In genomic region chr12:76376649-76377048, GRCm38 (mm10) we compare ENCODE assay signal across 7 mouse cellular contexts. TPM values are rescaled to one million over a fixed set of nuclear protein-coding genes. Genes with fewer than 3 reads are reported as not detected.
DNase-seq lines count a peak whose midpoint lies in the region; ATAC-seq and TF ChIP-seq lines count a peak whose summit lies in the region.

No protein-coding gene starts in this region.

- no peaks in the 10 kb centered on the region for H3K27me3 ChIP-seq in kidney, adult 2 months (replicated peaks; ENCODE audit: control insufficient read depth, insufficient read depth, low read length)
- H3K27me3 ChIP-seq in ES-Bruce4 (ENCODE audit: control insufficient read depth, insufficient read depth, low read length, poor library complexity, severe bottlenecking): no peaks in the 10 kb centered on the region
- H3K27me3 ChIP-seq in liver, embryonic 13.5 days: no peaks in the 10 kb centered on the region
- no peaks in the 10 kb centered on the region for H3K27me3 ChIP-seq in stomach, postnatal 0 days (ENCODE audit: control insufficient read depth, insufficient read depth, low read length)
- no peaks in the 10 kb centered on the region for H3K27me3 ChIP-seq in midbrain, embryonic 16.5 days (ENCODE audit: control insufficient read depth, insufficient read depth, low read depth, low read length)

- H3K9me3 ChIP-seq in ES-Bruce4 (replicated peaks; ENCODE audit: control insufficient read depth, insufficient read depth, low read length, poor library complexity, severe bottlenecking): no peaks in the 10 kb centered on the region
- H3K9me3 ChIP-seq in liver, embryonic 13.5 days (replicated peaks): no peaks in the 10 kb centered on the region
- H3K9me3 ChIP-seq in stomach, postnatal 0 days (ENCODE audit: control insufficient read depth, low read length): no peaks in the 10 kb centered on the region
- H3K9me3 ChIP-seq in midbrain, embryonic 16.5 days (replicated peaks; ENCODE audit: control insufficient read depth, low read length, poor library complexity, severe bottlenecking): no peaks in the 10 kb centered on the region

- H3K9ac ChIP-seq in ES-Bruce4 (ENCODE audit: low read depth, poor library complexity, severe bottlenecking): no peak overlapping the region
- peak overlapping the region; percentile 52 for H3K9ac ChIP-seq in liver, embryonic 13.5 days
- no peak overlapping the region for H3K9ac ChIP-seq in stomach, postnatal 0 days (ENCODE audit: low read length)
- no peak overlapping the region for H3K9ac ChIP-seq in midbrain, embryonic 16.5 days (ENCODE audit: low read depth, low read length)

- WGBS in kidney, adult 2 months: 48% methylated on average over 7 of the region's 7 CpGs
- WGBS in bone marrow, adult 2 months: 23% methylated on average over 7 of the region's 7 CpGs
- WGBS in liver, embryonic 13.5 days (ENCODE audit: insufficient replicate concordance): 21% methylated on average over 7 of the region's 7 CpGs
- WGBS in stomach, postnatal 0 days: 44% methylated on average over 7 of the region's 7 CpGs
- 23% methylated on average over 7 of the region's 7 CpGs for WGBS in midbrain, embryonic 16.5 days

- no peak overlapping the region for H3K27ac ChIP-seq in kidney, adult 2 months (ENCODE audit: insufficient read depth, low read depth, low read length)
- H3K27ac ChIP-seq in ES-Bruce4 (ENCODE audit: insufficient read depth, low read length): peak overlapping the region; percentile 27
- H3K27ac ChIP-seq in bone marrow, adult 2 months (ENCODE audit: control insufficient read depth, insufficient read depth, low read depth, low read length, poor library complexity): no peak overlapping the region
- peak overlapping the region; percentile 83 for H3K27ac ChIP-seq in liver, embryonic 13.5 days
- no peak overlapping the region for H3K27ac ChIP-seq in stomach, postnatal 0 days (replicated peaks)
- no peak overlapping the region for H3K27ac ChIP-seq in midbrain, embryonic 16.5 days (ENCODE audit: low read length)

- peak; percentile 71 for TF ChIP-seq CTCF in kidney, adult 2 months (conservative IDR thresholded peaks at IDR 0.05; ENCODE audit: insufficient read depth, insufficient read length, low read depth, low read length)
- TF ChIP-seq CTCF in ES-Bruce4 (IDR thresholded peaks at IDR 0.05; ENCODE audit: low read depth, low read length): peak; percentile 78
- peak; percentile 90 for TF ChIP-seq CTCF in bone marrow, adult 2 months (IDR thresholded peaks at IDR 0.05; ENCODE audit: control insufficient read depth, insufficient read depth, low read length)
- TF ChIP-seq CTCF in stomach, postnatal 0 days (IDR thresholded peaks at IDR 0.05; ENCODE audit: low read depth): peak; percentile 77

- H3K36me3 ChIP-seq in kidney, adult 2 months (ENCODE audit: control insufficient read depth, insufficient read depth, low read length): no peaks in the 10 kb centered on the region
- H3K36me3 ChIP-seq in ES-Bruce4 (ENCODE audit: control insufficient read depth, insufficient read depth, low read length, poor library complexity, severe bottlenecking): no peaks in the 10 kb centered on the region
- H3K36me3 ChIP-seq in liver, embryonic 13.5 days: peaks cover 14% of the 10 kb centered on the region; the same call in 1 of the 2 replicates
- no peaks in the 10 kb centered on the region for H3K36me3 ChIP-seq in stomach, postnatal 0 days (ENCODE audit: control insufficient read depth, insufficient read depth, low read length)
- no peaks in the 10 kb centered on the region for H3K36me3 ChIP-seq in midbrain, embryonic 16.5 days (ENCODE audit: control insufficient read depth, insufficient read depth, low read length)

- no peak overlapping the region for H3K4me3 ChIP-seq in kidney, adult 2 months (ENCODE audit: insufficient read depth, low read depth, low read length)
- no peak overlapping the region for H3K4me3 ChIP-seq in ES-Bruce4 (ENCODE audit: low read depth, low read length)
- no peak overlapping the region for H3K4me3 ChIP-seq in bone marrow, adult 2 months (replicated peaks; ENCODE audit: control insufficient read depth, low read depth, low read length)
- H3K4me3 ChIP-seq in liver, embryonic 13.5 days (replicated peaks): no peak overlapping the region
- H3K4me3 ChIP-seq in stomach, postnatal 0 days (ENCODE audit: low read depth, low read length): no peak overlapping the region
- no peak overlapping the region for H3K4me3 ChIP-seq in midbrain, embryonic 16.5 days (ENCODE audit: low read depth, low read length)

- peak overlapping the region; percentile 54 for H3K4me2 ChIP-seq in liver, embryonic 13.5 days
- no peak overlapping the region for H3K4me2 ChIP-seq in stomach, postnatal 0 days (replicated peaks; ENCODE audit: low read depth)
- H3K4me2 ChIP-seq in midbrain, embryonic 16.5 days (ENCODE audit: low read length): no peak overlapping the region

- DNase-seq in kidney, adult 2 months: peak; percentile 42
- no peak for DNase-seq in kidney, postnatal 10 days
- no peak for DNase-seq in liver, embryonic 13.5 days
- DNase-seq in stomach, postnatal 0 days (ENCODE audit: low spot score): peak; percentile 37

- TF ChIP-seq POLR2A in kidney, adult 2 months (IDR thresholded peaks at IDR 0.05; ENCODE audit: low read depth, low read length): no peak
- no peak for TF ChIP-seq POLR2A in ES-Bruce4 (IDR thresholded peaks at IDR 0.05; ENCODE audit: insufficient read depth, low read length)
- TF ChIP-seq POLR2A in bone marrow, adult 2 months (IDR thresholded peaks at IDR 0.05; ENCODE audit: borderline replicate concordance, control insufficient read depth, low read depth, low read length): no peak

- peaks cover 13% of the 10 kb centered on the region; the same call in 1 of the 2 replicates for H3K4me1 ChIP-seq in kidney, adult 2 months (ENCODE audit: control insufficient read depth, insufficient read depth, low read length)
- peaks cover 2% of the 10 kb centered on the region for H3K4me1 ChIP-seq in ES-Bruce4 (ENCODE audit: control insufficient read depth, insufficient read depth, low read length)
- H3K4me1 ChIP-seq in bone marrow, adult 2 months (ENCODE audit: control insufficient read depth, insufficient read depth, low read length): peaks cover 7% of the 10 kb centered on the region
- H3K4me1 ChIP-seq in liver, embryonic 13.5 days (replicated peaks): peaks cover 90% of the 10 kb centered on the region
- no peaks in the 10 kb centered on the region for H3K4me1 ChIP-seq in stomach, postnatal 0 days (replicated peaks; ENCODE audit: control insufficient read depth, insufficient read depth)
- peaks cover 9% of the 10 kb centered on the region for H3K4me1 ChIP-seq in midbrain, embryonic 16.5 days (ENCODE audit: control insufficient read depth, insufficient read depth, low read length)

- ATAC-seq in liver, embryonic 13.5 days (ENCODE audit: low read depth): no peak
- ATAC-seq in stomach, postnatal 0 days (ENCODE audit: low FRiP score, low TSS enrichment): peak; percentile 47; the same call in 1 of the 2 replicates
- no peak for ATAC-seq in midbrain, embryonic 16.5 days

- no peak for TF ChIP-seq EP300 in ES-Bruce4 (IDR thresholded peaks at IDR 0.05; ENCODE audit: insufficient read depth, low read depth, low read length)
- no peak for TF ChIP-seq EP300 in stomach, postnatal 0 days (optimal IDR thresholded peaks at IDR 0.05)

RNA-seq across cellular contexts. Expression of gene Zbtb1, which starts 6.6 kb away (rescaled TPM):
- polyA plus RNA-seq in kidney, adult 2 months (2012; rRNA removed): 1.5 and 1.6 TPM in 2 replicates
- polyA plus RNA-seq in ES-Bruce4 (2011; ENCODE audit: insufficient read depth, insufficient read length, low read depth, missing spikeins): 5.8 and 6.1 TPM in 2 replicates
- polyA plus RNA-seq in bone marrow, adult 2 months (2011; ENCODE audit: insufficient read depth, insufficient read length, low replicate concordance, missing spikeins): 3.9 and 5.2 TPM in 2 replicates
- polyA plus RNA-seq in liver, embryonic 13.5 days (2015; fragmentation: Nextera tagmentation; extraction: Ambion mirVana): 4.3 and 5.9 TPM in 2 replicates
- polyA plus RNA-seq in stomach, postnatal 0 days (2015; fragmentation: Nextera tagmentation; extraction: Ambion mirVana): 4.8 and 5.0 TPM in 2 replicates
- polyA plus RNA-seq in midbrain, embryonic 16.5 days (2015; fragmentation: Nextera tagmentation; extraction: Ambion mirVana): 3.1 and 3.4 TPM in 2 replicates

RNA-seq across cellular contexts. Expression of gene Zbtb25, which starts 7.2 kb away (rescaled TPM):
- 4.9 and 5.9 TPM in 2 replicates for polyA plus RNA-seq in kidney, adult 2 months (2012; rRNA removed)
- 23.1 and 30.8 TPM in 2 replicates for polyA plus RNA-seq in ES-Bruce4 (2011; ENCODE audit: insufficient read depth, insufficient read length, low read depth, missing spikeins)
- 5.5 and 7.8 TPM in 2 replicates for polyA plus RNA-seq in bone marrow, adult 2 months (2011; ENCODE audit: insufficient read depth, insufficient read length, low replicate concordance, missing spikeins)
- polyA plus RNA-seq in liver, embryonic 13.5 days (2015; fragmentation: Nextera tagmentation; extraction: Ambion mirVana): 8.3 and 9.2 TPM in 2 replicates
- polyA plus RNA-seq in stomach, postnatal 0 days (2015; fragmentation: Nextera tagmentation; extraction: Ambion mirVana): 7.0 and 7.4 TPM in 2 replicates
- 14.7 and 15.7 TPM in 2 replicates for polyA plus RNA-seq in midbrain, embryonic 16.5 days (2015; fragmentation: Nextera tagmentation; extraction: Ambion mirVana)

RNA-seq across cellular contexts. Expression of gene Hspa2, which starts 27.3 kb away (rescaled TPM):
- polyA plus RNA-seq in kidney, adult 2 months (2012; rRNA removed): 11.8 and 14.0 TPM in 2 replicates
- 8.2 and 8.7 TPM in 2 replicates for polyA plus RNA-seq in ES-Bruce4 (2011; ENCODE audit: insufficient read depth, insufficient read length, low read depth, missing spikeins)
- 1.3 and 3.0 TPM in 2 replicates for polyA plus RNA-seq in bone marrow, adult 2 months (2011; ENCODE audit: insufficient read depth, insufficient read length, low replicate concordance, missing spikeins)
- 1.7 and 2.4 TPM in 2 replicates for polyA plus RNA-seq in liver, embryonic 13.5 days (2015; fragmentation: Nextera tagmentation; extraction: Ambion mirVana)
- 18.8 and 18.9 TPM in 2 replicates for polyA plus RNA-seq in stomach, postnatal 0 days (2015; fragmentation: Nextera tagmentation; extraction: Ambion mirVana)
- polyA plus RNA-seq in midbrain, embryonic 16.5 days (2015; fragmentation: Nextera tagmentation; extraction: Ambion mirVana): 6.2 and 7.6 TPM in 2 replicates

RNA-seq across cellular contexts. Expression of gene Ppp1r36, which starts 40.7 kb away (rescaled TPM):
- 0.23 and 0.31 TPM in 2 replicates for polyA plus RNA-seq in kidney, adult 2 months (2012; rRNA removed)
- polyA plus RNA-seq in ES-Bruce4 (2011; ENCODE audit: insufficient read depth, insufficient read length, low read depth, missing spikeins): 1.1 and 2.1 TPM in 2 replicates
- polyA plus RNA-seq in bone marrow, adult 2 months (2011; ENCODE audit: insufficient read depth, insufficient read length, low replicate concordance, missing spikeins): not detected in 2 replicates
- 0.16 TPM in 1 of 2 replicates, not detected in the other for polyA plus RNA-seq in liver, embryonic 13.5 days (2015; fragmentation: Nextera tagmentation; extraction: Ambion mirVana)
- polyA plus RNA-seq in stomach, postnatal 0 days (2015; fragmentation: Nextera tagmentation; extraction: Ambion mirVana): 3.5 and 4.9 TPM in 2 replicates
- 1.3 and 1.9 TPM in 2 replicates for polyA plus RNA-seq in midbrain, embryonic 16.5 days (2015; fragmentation: Nextera tagmentation; extraction: Ambion mirVana)

RNA-seq across cellular contexts. Expression of gene Akap5, which starts 52.0 kb away (rescaled TPM):
- polyA plus RNA-seq in kidney, adult 2 months (2012; rRNA removed): 0.19 and 0.27 TPM in 2 replicates
- polyA plus RNA-seq in ES-Bruce4 (2011; ENCODE audit: insufficient read depth, insufficient read length, low read depth, missing spikeins): 9.3 and 11.1 TPM in 2 replicates
- 1.2 and 4.3 TPM in 2 replicates for polyA plus RNA-seq in bone marrow, adult 2 months (2011; ENCODE audit: insufficient read depth, insufficient read length, low replicate concordance, missing spikeins)
- polyA plus RNA-seq in liver, embryonic 13.5 days (2015; fragmentation: Nextera tagmentation; extraction: Ambion mirVana): 0.43 and 0.51 TPM in 2 replicates
- 2.0 and 2.2 TPM in 2 replicates for polyA plus RNA-seq in stomach, postnatal 0 days (2015; fragmentation: Nextera tagmentation; extraction: Ambion mirVana)
- 10.6 and 11.6 TPM in 2 replicates for polyA plus RNA-seq in midbrain, embryonic 16.5 days (2015; fragmentation: Nextera tagmentation; extraction: Ambion mirVana)

Comparison
In these comparisons a context has a peak if more than half of its experiments do, and no peak if none do; other contexts are left out.
1. DNase-seq: peak in kidney, adult 2 months (single experiment) and stomach, postnatal 0 days (single experiment); none in kidney, postnatal 10 days (single experiment) and liver, embryonic 13.5 days (single experiment).
2. H3K27ac ChIP-seq: peak in ES-Bruce4 (single experiment) and liver, embryonic 13.5 days (single experiment); none in kidney, adult 2 months (single experiment), bone marrow, adult 2 months (single experiment), stomach, postnatal 0 days (single experiment) and midbrain, embryonic 16.5 days (single experiment).
3. Peak in every context shown above with its lines, with median percentiles within 50 percentile points of each other: CTCF ChIP-seq.